Mouse (Mus musculus): Measurements from ENCODE around the gene Cox6b2.

DNA sequence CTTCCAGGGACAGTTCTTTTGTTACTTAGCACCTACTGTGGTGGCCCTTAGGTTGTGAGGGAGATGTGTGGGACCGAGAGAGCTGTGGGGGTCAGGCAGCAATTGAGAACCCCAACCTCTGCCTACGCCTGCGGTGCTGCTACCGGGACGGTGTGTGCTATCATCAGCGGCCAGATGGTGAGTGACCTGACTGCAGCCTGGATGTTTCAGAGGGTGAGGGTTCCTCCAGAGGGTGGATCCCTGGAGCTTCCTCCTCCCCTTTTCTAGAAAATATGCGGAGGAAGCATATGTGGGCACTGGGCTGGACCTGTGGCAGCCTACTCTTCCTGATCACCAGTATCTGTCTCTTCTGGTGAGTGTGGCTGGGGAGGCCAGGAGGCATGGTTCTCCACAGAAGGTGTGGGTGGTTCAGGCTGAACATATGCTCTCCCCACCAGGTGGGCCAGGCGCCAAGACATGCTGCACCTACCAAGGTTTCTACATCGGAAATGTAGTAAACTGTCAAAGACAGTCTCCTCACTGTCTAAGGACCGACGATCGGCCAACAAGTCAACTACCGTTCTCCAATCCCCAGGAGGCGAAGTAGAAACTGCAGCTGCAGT, 30.9 kb upstream of the Cox6b2 start:
- TF ChIP-seq POLR2A (IDR thresholded peaks at IDR 0.05; ENCODE audit: control insufficient read depth, extremely low read depth, insufficient read depth, low read length, poor library complexity) (no peak), CTCF (IDR thresholded peaks at IDR 0.05; ENCODE audit: borderline replicate concordance, control insufficient read depth, extremely low read depth, insufficient read depth, low read length, poor library complexity) (no peak)
